Mouse (Mus musculus): ENCODE measurements around the gene Cdh4. TPM values are rescaled to one million over a fixed set of nuclear protein-coding genes. Genes with fewer than 3 reads are reported as not detected.

The Cdh4 gene
- polyA plus RNA-seq, 1 experiment from 2014 or later = 26.1 TPM

- 77% methylated on average over 2 of the region's 2 CpGs for WGBS
- H3K4me2 ChIP-seq (replicated peaks) = no peak overlapping the region
- H3K27me3 ChIP-seq = no peaks in the 10 kb centered on the region
- H3K4me3 ChIP-seq = no peak overlapping the region
- H3K9me3 ChIP-seq (replicated peaks) = no peaks in the 10 kb centered on the region
- H3K4me1 ChIP-seq = peaks cover 16% of the 10 kb centered on the region
- no peak overlapping the region for H3K9ac ChIP-seq
- no peak overlapping the region for H3K27ac ChIP-seq
- no peak for ATAC-seq (ENCODE audit: low FRiP score)
- H3K36me3 ChIP-seq = peaks cover 51% of the 10 kb centered on the region
These were observed 472.0 kb downstream of the Cdh4 start for GRCm38 (mm10) chr2:179914246-179914645.

- Histone ChIP-seq H3K27me3 (no peaks in the 10 kb centered on the region), H3K4me3 (no peak overlapping the region), H3K27ac (no peak overlapping the region), H3K9me3 (replicated peaks) (peaks cover 5% of the 10 kb centered on the region; the same call in 1 of the 2 replicates), H3K36me3 (peaks cover 62% of the 10 kb centered on the region), H3K4me1 (peaks cover 16% of the 10 kb centered on the region), H3K9ac (no peak overlapping the region), H3K4me2 (replicated peaks) (no peak overlapping the region)
- 32% methylated on average over 5 of the region's 5 CpGs for WGBS
- peak; percentile 65 for ATAC-seq (ENCODE audit: low FRiP score)
These were observed 474.8 kb downstream of the Cdh4 start for GRCm38 (mm10) chr2:179916877-179917673.

DNA sequence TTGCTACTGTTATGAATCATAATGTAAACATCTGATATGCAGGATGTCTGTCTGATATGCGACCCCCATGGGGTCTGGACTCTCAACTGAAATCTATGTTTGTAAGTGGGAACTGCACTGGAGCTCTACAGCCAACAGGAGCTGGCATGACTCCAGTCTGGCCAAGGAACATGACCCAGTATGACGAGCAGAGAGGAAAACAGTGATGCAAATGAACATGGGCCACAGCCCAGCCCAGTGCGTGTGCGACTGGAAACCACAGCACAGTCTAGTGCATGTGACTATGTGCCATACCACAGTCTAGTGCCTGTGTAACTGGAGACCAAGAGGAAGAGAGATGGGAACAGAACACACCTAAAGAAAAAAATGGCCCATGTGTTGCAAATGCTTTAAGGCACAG is 477.8 kb downstream of the Cdh4 start:
- Histone ChIP-seq H3K36me3 (peaks cover 67% of the 10 kb centered on the region), H3K9ac (no peak overlapping the region), H3K4me1 (peaks cover 2% of the 10 kb centered on the region; the same call in 1 of the 2 replicates), H3K27ac (no peak overlapping the region), H3K27me3 (no peaks in the 10 kb centered on the region), H3K9me3 (replicated peaks) (peaks cover 5% of the 10 kb centered on the region; the same call in 1 of the 2 replicates), H3K4me2 (replicated peaks) (no peak overlapping the region), H3K4me3 (no peak overlapping the region)
- ATAC-seq (ENCODE audit: low FRiP score) = no peak
- WGBS = 90% methylated on average over 4 of the region's 4 CpGs

GRCm38 (mm10) chr2:179921021-179921653 is 478.9 kb downstream of the Cdh4 start:
- Histone ChIP-seq H3K27me3 (no peaks in the 10 kb centered on the region), H3K27ac (no peak overlapping the region), H3K9me3 (replicated peaks) (peaks cover 5% of the 10 kb centered on the region; the same call in 1 of the 2 replicates), H3K36me3 (peaks cover 72% of the 10 kb centered on the region), H3K4me3 (no peak overlapping the region), H3K9ac (no peak overlapping the region), H3K4me2 (replicated peaks) (no peak overlapping the region), H3K4me1 (peaks cover 2% of the 10 kb centered on the region; the same call in 1 of the 2 replicates)
- no peak for ATAC-seq (ENCODE audit: low FRiP score)
- 94% methylated on average over 8 of the region's 8 CpGs for WGBS

DNA sequence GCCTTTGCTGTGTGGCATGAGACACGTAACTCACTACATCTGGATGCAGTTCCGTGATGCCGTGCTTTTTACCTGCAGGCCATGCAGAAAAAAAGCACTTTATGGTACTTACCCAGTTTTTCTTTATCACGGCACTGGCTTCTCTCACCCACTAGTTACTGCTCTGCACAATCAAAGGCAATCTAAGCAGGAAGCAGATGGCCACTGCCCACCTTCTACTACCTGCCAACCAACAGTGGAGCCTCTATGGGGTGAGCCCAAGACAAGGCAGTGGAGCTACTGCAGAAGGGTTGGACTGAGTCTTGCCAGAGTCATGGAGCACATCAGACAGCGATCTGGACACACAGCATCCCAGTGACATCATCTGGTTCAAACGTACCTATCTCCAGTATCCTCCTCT is 481.8 kb downstream of the Cdh4 start:
- WGBS = 95% methylated on average over 6 of the region's 6 CpGs
- H3K27ac ChIP-seq = no peak overlapping the region
- no peaks in the 10 kb centered on the region for H3K4me1 ChIP-seq
- peaks cover 75% of the 10 kb centered on the region for H3K36me3 ChIP-seq
- no peak overlapping the region for H3K4me3 ChIP-seq
- peaks cover 5% of the 10 kb centered on the region; the same call in 1 of the 2 replicates for H3K9me3 ChIP-seq (replicated peaks)
- no peak for ATAC-seq (ENCODE audit: low FRiP score)
- H3K27me3 ChIP-seq = no peaks in the 10 kb centered on the region
- H3K4me2 ChIP-seq (replicated peaks) = no peak overlapping the region
- H3K9ac ChIP-seq = no peak overlapping the region

DNA sequence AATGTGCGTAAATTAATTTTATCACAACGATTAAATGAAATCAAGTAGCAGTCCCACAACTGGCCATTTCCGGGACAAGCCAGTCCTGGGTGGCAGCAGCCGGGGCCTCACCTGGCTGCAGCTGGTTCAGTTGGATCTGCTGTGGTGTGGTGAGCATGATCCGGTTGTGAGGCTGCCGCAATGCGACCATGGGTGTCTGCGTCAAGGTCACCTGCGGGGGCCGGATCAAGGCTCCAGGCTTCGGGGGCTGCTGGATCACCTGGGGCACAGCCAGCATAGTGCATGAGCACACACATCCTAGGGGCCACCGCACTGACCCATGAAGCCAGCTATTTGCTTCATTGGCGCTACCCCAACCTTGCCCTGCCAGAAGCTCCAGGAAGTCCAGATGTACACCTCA is 486.9 kb downstream of the Cdh4 start:
- Histone ChIP-seq H3K9ac (no peak overlapping the region), H3K4me1 (no peaks in the 10 kb centered on the region), H3K4me3 (no peak overlapping the region), H3K4me2 (replicated peaks) (no peak overlapping the region), H3K27ac (no peak overlapping the region), H3K27me3 (no peaks in the 10 kb centered on the region), H3K36me3 (peaks cover 61% of the 10 kb centered on the region), H3K9me3 (replicated peaks) (no peaks in the 10 kb centered on the region)
- ATAC-seq (ENCODE audit: low FRiP score) = no peak
- 94% methylated on average over 13 of the region's 13 CpGs for WGBS

DNA sequence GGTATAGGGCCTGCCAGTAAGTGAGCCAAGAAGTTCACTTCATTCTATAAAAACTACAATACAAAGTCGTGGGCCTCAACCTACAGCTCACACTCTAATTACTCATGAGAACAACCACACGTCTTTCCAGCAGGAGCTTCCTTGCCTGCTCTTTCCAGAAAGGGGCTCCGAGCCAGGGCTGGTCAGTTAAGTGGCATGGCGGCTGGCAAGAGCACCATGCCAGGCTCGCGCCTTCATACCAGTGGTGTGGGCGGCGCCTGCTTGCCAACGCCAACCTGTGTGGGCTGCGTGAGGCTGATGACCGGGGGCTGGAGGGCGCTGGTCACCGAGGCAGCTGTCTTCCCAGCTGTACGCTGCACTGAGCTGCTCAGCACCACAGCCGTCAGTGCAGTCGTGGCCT is 489.5 kb downstream of the Cdh4 start:
- Histone ChIP-seq H3K4me1 (no peaks in the 10 kb centered on the region), H3K4me2 (replicated peaks) (no peak overlapping the region), H3K27ac (no peak overlapping the region), H3K36me3 (peaks cover 49% of the 10 kb centered on the region), H3K9me3 (replicated peaks) (no peaks in the 10 kb centered on the region), H3K4me3 (no peak overlapping the region), H3K27me3 (no peaks in the 10 kb centered on the region), H3K9ac (no peak overlapping the region)
- 91% methylated on average over 16 of the region's 16 CpGs for WGBS
- no peak for ATAC-seq (ENCODE audit: low FRiP score)

DNA sequence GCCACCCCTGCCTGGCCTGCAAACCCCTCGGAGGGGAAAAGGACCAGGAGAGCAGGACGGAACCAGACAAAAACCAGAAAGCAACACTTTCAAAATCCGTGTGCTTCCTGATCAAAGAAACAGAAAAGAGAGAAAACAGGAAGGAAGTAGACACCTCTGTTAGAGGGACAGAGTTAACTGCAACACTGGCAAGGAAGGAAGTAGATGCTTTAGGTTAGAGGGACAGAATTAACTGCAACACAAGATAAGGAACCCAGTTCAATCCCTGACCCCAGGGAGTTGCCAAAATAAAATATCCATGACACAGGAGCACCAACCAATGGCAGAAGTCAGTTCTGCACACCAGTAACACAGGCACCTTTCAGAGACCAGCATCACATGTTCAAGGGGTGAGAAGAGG is 491.9 kb downstream of the Cdh4 start:
- Histone ChIP-seq H3K4me3 (no peak overlapping the region), H3K9ac (no peak overlapping the region), H3K4me1 (no peaks in the 10 kb centered on the region), H3K27me3 (no peaks in the 10 kb centered on the region), H3K4me2 (replicated peaks) (no peak overlapping the region), H3K9me3 (replicated peaks) (no peaks in the 10 kb centered on the region), H3K36me3 (peaks cover 45% of the 10 kb centered on the region), H3K27ac (no peak overlapping the region)
- ATAC-seq (ENCODE audit: low FRiP score) = no peak
- WGBS = 66% methylated on average over 3 of the region's 3 CpGs

DNA sequence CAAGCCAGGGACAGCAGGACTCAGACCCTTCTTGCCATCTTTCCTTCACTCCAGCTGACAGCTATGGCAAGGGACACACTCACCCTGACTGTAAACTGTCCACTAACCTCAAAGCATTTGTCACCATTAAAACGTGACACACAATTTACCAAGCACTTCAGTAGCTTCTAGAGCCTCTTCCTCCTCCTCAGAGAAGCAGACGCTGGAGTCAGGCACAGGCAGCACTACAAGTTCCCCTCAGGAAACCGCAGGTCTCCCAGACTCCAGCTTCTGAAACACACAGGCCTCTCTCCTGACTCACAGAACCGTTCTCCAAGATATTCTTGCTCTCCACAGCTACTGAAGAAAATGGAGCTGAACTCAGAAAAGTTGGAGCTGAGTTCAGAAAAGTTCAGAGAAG is 494.9 kb downstream of the Cdh4 start:
- no peaks in the 10 kb centered on the region for H3K4me1 ChIP-seq
- no peak overlapping the region for H3K9ac ChIP-seq
- no peaks in the 10 kb centered on the region for H3K27me3 ChIP-seq
- WGBS = 85% methylated on average over 4 of the region's 4 CpGs
- no peak for ATAC-seq (ENCODE audit: low FRiP score)
- no peak overlapping the region for H3K4me3 ChIP-seq
- no peak overlapping the region for H3K4me2 ChIP-seq (replicated peaks)
- no peak overlapping the region for H3K27ac ChIP-seq
- H3K36me3 ChIP-seq = peaks cover 30% of the 10 kb centered on the region
- H3K9me3 ChIP-seq (replicated peaks) = no peaks in the 10 kb centered on the region

- Histone ChIP-seq H3K9ac (no peak overlapping the region), H3K4me1 (peaks cover 28% of the 10 kb centered on the region), H3K27ac (no peak overlapping the region), H3K4me3 (no peak overlapping the region), H3K4me2 (replicated peaks) (no peak overlapping the region), H3K27me3 (no peaks in the 10 kb centered on the region), H3K36me3 (peaks cover 4% of the 10 kb centered on the region; the same call in 1 of the 2 replicates), H3K9me3 (replicated peaks) (no peaks in the 10 kb centered on the region)
- ATAC-seq (ENCODE audit: low FRiP score) = no peak
- WGBS = 100% methylated on average over 1 of the region's 1 CpGs
These were observed 499.5 kb downstream of the Cdh4 start for GRCm38 (mm10) chr2:179941696-179942095.

DNA sequence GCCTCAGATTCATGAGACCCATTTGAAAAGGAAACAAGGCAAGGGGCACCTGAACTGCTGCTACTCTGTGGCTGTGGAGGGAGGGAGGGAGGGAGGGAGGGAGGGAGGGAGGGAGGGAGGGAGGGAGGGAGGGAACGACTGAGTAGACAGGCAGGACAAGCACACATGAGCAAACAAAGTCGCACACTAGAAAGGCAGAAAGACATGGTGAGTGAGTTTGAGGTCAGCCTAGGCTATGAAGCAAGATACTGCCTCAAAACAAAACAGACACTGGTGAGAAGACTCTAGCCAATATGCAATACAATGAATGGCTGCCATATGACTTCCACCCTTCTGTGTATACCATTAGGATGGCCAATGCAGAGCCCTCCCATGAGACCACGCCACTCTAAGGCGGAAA is 502.8 kb downstream of the Cdh4 start:
- Histone ChIP-seq H3K27ac (no peak overlapping the region), H3K9ac (no peak overlapping the region), H3K9me3 (replicated peaks) (no peaks in the 10 kb centered on the region), H3K4me2 (replicated peaks) (no peak overlapping the region), H3K27me3 (no peaks in the 10 kb centered on the region), H3K4me3 (no peak overlapping the region), H3K36me3 (no peaks in the 10 kb centered on the region), H3K4me1 (peaks cover 43% of the 10 kb centered on the region)
- 30% methylated on average over 4 of the region's 4 CpGs for WGBS
- ATAC-seq (ENCODE audit: low FRiP score) = no peak; the same call in 1 of the 2 replicates

- Histone ChIP-seq H3K9ac (no peak overlapping the region), H3K4me3 (no peak overlapping the region), H3K27me3 (no peaks in the 10 kb centered on the region), H3K36me3 (no peaks in the 10 kb centered on the region), H3K4me1 (peaks cover 44% of the 10 kb centered on the region), H3K4me2 (replicated peaks) (no peak overlapping the region), H3K9me3 (replicated peaks) (no peaks in the 10 kb centered on the region), H3K27ac (no peak overlapping the region)
- ATAC-seq (ENCODE audit: low FRiP score) = no peak
- 90% methylated on average over 6 of the region's 6 CpGs for WGBS
These were observed 504.3 kb downstream of the Cdh4 start for GRCm38 (mm10) chr2:179946496-179946895.

DNA sequence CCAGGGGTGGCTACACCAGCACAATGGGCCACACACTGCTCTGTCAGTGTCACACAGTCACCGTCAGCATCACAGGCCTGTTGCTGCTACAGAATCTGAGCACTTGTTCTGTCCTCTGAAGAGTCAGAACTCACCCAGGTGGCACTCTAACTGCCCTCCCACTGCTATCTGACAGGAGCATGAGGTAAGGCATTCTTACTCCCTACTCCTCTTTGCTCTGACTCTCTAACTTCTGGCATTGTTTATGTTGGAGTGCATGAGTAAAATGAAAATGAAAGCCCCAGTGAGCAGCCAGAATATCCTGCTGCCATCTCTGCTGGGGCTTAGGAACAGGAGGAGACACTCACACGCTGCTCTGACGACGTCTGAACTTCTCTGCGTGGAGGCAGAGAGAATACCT is 505.4 kb downstream of the Cdh4 start:
- H3K36me3 ChIP-seq = no peaks in the 10 kb centered on the region
- no peak overlapping the region for H3K9ac ChIP-seq
- ATAC-seq (ENCODE audit: low FRiP score) = no peak
- H3K4me3 ChIP-seq = no peak overlapping the region
- WGBS = 56% methylated on average over 5 of the region's 5 CpGs
- H3K4me2 ChIP-seq (replicated peaks) = no peak overlapping the region
- H3K9me3 ChIP-seq (replicated peaks) = no peaks in the 10 kb centered on the region
- no peaks in the 10 kb centered on the region for H3K27me3 ChIP-seq
- peaks cover 51% of the 10 kb centered on the region for H3K4me1 ChIP-seq
- H3K27ac ChIP-seq = no peak overlapping the region

All from hindbrain, embryonic 12.5 days (tissue).